Mouse (Mus musculus) MEL (cell line): ENCODE results near the gene Gm26602. TPM values are rescaled to one million over a fixed set of nuclear protein-coding genes. Genes with fewer than 3 reads are reported as not detected.

Experiments
- DNase-seq: peaks from one replicate; pipeline ENCODE4 v3.0.0; 2011; ENCODE audit warnings: low read depth, low spot score
- H3K27ac ChIP-seq: 2 replicates; pipeline ENCODE4 v1.5.1; 2012; ENCODE audit warnings: low read depth, mild to moderate bottlenecking, control low read depth, low read length, moderate library complexity; ENCODE audit not compliant: control insufficient read depth
- H3K27me3 ChIP-seq, 2 experiments: fragments of 150-350 bp in 1 of 2; sonication (generic) in 1 of 2; 2 replicates each; pipeline ENCODE4 v1.6.1; 2012; ENCODE audit warnings: low read length in 2 of 2, mild to moderate bottlenecking in 2 of 2, improper control_type of control experiment in 1 of 2, moderate library complexity in 1 of 2; ENCODE audit not compliant: insufficient read depth in 2 of 2, control insufficient read depth in 1 of 2
- H3K36me3 ChIP-seq, 2 experiments: 2 replicates each; pipeline ENCODE4 v1.6.1; 2012 to 2014; ENCODE audit warnings: low read length in 2 of 2, improper control_type of control experiment in 1 of 2, inconsistent platforms in 1 of 2, mild to moderate bottlenecking in 1 of 2; ENCODE audit not compliant: insufficient read depth in 2 of 2, control insufficient read depth in 1 of 2
- H3K4me1 ChIP-seq, 2 experiments: fragments of 150-350 bp in 1 of 2; sonication (generic) in 1 of 2; 2 replicates each; pipeline ENCODE4 v1.6.1; 2012; ENCODE audit warnings: low read length in 2 of 2, improper control_type of control experiment in 1 of 2, mild to moderate bottlenecking in 1 of 2; ENCODE audit not compliant: insufficient read depth in 2 of 2, control insufficient read depth in 1 of 2
- H3K4me3 ChIP-seq, 2 experiments: fragments of 150-350 bp in 1 of 2; sonication (generic) in 1 of 2; 2 replicates each; pipeline ENCODE4 v1.5.1; 2012; ENCODE audit warnings: low read depth in 2 of 2, low read length in 2 of 2, mild to moderate bottlenecking in 2 of 2, moderate library complexity in 2 of 2, control low read depth in 1 of 2, improper control_type of control experiment in 1 of 2; ENCODE audit not compliant: control insufficient read depth in 1 of 2, insufficient read depth in 1 of 2
- H3K79me2 ChIP-seq: 2 replicates; pipeline ENCODE4 v1.6.1; 2012; ENCODE audit warnings: mild to moderate bottlenecking, low read length, moderate library complexity; ENCODE audit not compliant: control insufficient read depth, poor library complexity, insufficient read depth
- H3K9ac ChIP-seq: 2 replicates; pipeline ENCODE4 v1.6.1; 2012; ENCODE audit warnings: low read depth, mild to moderate bottlenecking, control low read depth, low read length, moderate library complexity; ENCODE audit not compliant: control insufficient read depth, poor library complexity, severe bottlenecking
- H3K9me3 ChIP-seq: fragments of 150-350 bp; sonication (generic); replicated peaks from 2 replicates; pipeline ENCODE4 v1.6.1; 2012; ENCODE audit warnings: mild to moderate bottlenecking, low read length, improper control_type of control experiment, moderate library complexity; ENCODE audit not compliant: insufficient read depth
- BHLHE40 ChIP-seq: IDR thresholded peaks from 2 replicates; pipeline ENCODE4 v1.6.1; 2012; ENCODE audit warnings: low read depth, mild to moderate bottlenecking, inconsistent platforms, low read length, improper control_type of control experiment, borderline replicate concordance
- CTCF ChIP-seq, 3 experiments: IDR thresholded peaks in 2 of 3; conservative IDR thresholded peaks in 1 of 3; 2 replicates each; pipeline ENCODE4 v1.5.1; 2011 to 2012; ENCODE audit warnings: low read length in 3 of 3, low read depth in 2 of 3, mild to moderate bottlenecking in 2 of 3, improper control_type of control experiment in 1 of 3, inconsistent platforms in 1 of 3, mixed read lengths in 1 of 3, moderate library complexity in 1 of 3; ENCODE audit not compliant: control insufficient read depth in 1 of 3, insufficient read depth in 1 of 3, poor library complexity in 1 of 3, severe bottlenecking in 1 of 3
- ELF1 ChIP-seq: IDR thresholded peaks from 2 replicates; pipeline ENCODE4 v1.6.1; 2014; ENCODE audit warnings: low read depth, mild to moderate bottlenecking, inconsistent platforms, low read length, improper control_type of control experiment, moderate library complexity
- ETS1 ChIP-seq: IDR thresholded peaks from 2 replicates; pipeline ENCODE4 v1.6.1; 2012; ENCODE audit warnings: low read depth, mild to moderate bottlenecking, inconsistent platforms, low read length, improper control_type of control experiment, moderate library complexity
- GABPA ChIP-seq: IDR thresholded peaks from 2 replicates; pipeline ENCODE4 v1.6.1; 2012; ENCODE audit warnings: low read depth, mild to moderate bottlenecking, inconsistent platforms, low read length, improper control_type of control experiment, moderate library complexity
- GATA1 ChIP-seq: IDR thresholded peaks from 2 replicates; pipeline ENCODE4 v1.6.1; 2011; ENCODE audit warnings: low read depth, low read length, improper control_type of control experiment
- HCFC1 ChIP-seq: IDR thresholded peaks from 2 replicates; pipeline ENCODE4 v1.6.1; 2012; ENCODE audit warnings: low read depth, mild to moderate bottlenecking, inconsistent platforms, low read length, improper control_type of control experiment, moderate library complexity
- MAFK ChIP-seq: IDR thresholded peaks from 2 replicates; pipeline ENCODE4 v1.6.1; 2011; ENCODE audit warnings: low read depth, mild to moderate bottlenecking, low read length, improper control_type of control experiment, borderline replicate concordance
- MAZ ChIP-seq: IDR thresholded peaks from 2 replicates; pipeline ENCODE4 v1.6.1; 2012; ENCODE audit warnings: low read depth, mild to moderate bottlenecking, inconsistent platforms, low read length, improper control_type of control experiment
- MEF2A ChIP-seq: IDR thresholded peaks from 2 replicates; pipeline ENCODE4 v1.6.1; 2014; ENCODE audit warnings: low read depth, mild to moderate bottlenecking, inconsistent platforms, low read length, improper control_type of control experiment; ENCODE audit not compliant: poor library complexity, insufficient replicate concordance, severe bottlenecking; ENCODE audit errors: extremely low read depth
- MYB ChIP-seq: IDR thresholded peaks from 2 replicates; pipeline ENCODE4 v1.6.1; 2011; ENCODE audit warnings: mild to moderate bottlenecking, low read depth, low read length, improper control_type of control experiment
- POLR2A ChIP-seq, 2 experiments: IDR thresholded peaks; 2 replicates each; pipeline ENCODE4 v1.6.1; 2011 to 2012; ENCODE audit warnings: low read length in 2 of 2, mild to moderate bottlenecking in 2 of 2, control low read depth in 1 of 2, improper control_type of control experiment in 1 of 2, low read depth in 1 of 2, moderate library complexity in 1 of 2; ENCODE audit not compliant: control insufficient read depth in 1 of 2, insufficient read depth in 1 of 2, poor library complexity in 1 of 2
- POLR2AphosphoS2 ChIP-seq: IDR thresholded peaks from 2 replicates; pipeline ENCODE4 v1.6.1; 2011; ENCODE audit warnings: low read length, improper control_type of control experiment
- RAD21 ChIP-seq: IDR thresholded peaks from 2 replicates; pipeline ENCODE4 v1.6.1; 2011; ENCODE audit warnings: mild to moderate bottlenecking, low read depth, low read length, improper control_type of control experiment
- SIN3A ChIP-seq: IDR thresholded peaks from 2 replicates; pipeline ENCODE4 v1.6.1; 2012; ENCODE audit warnings: low read length, improper control_type of control experiment, inconsistent platforms
- TBP ChIP-seq: IDR thresholded peaks from 2 replicates; pipeline ENCODE4 v1.8.0; 2011; ENCODE audit warnings: low read depth, low read length, improper control_type of control experiment
- TCF12 ChIP-seq: IDR thresholded peaks from 2 replicates; pipeline ENCODE4 v1.6.1; 2014; ENCODE audit warnings: low read depth, mild to moderate bottlenecking, inconsistent platforms, low read length, improper control_type of control experiment, moderate library complexity
- ZC3H11A ChIP-seq: IDR thresholded peaks from 2 replicates; pipeline ENCODE4 v1.6.1; 2012; ENCODE audit warnings: low read depth, mild to moderate bottlenecking, inconsistent platforms, low read length, improper control_type of control experiment
- ZNF384 ChIP-seq: IDR thresholded peaks from 2 replicates; pipeline ENCODE4 v1.6.1; 2012; ENCODE audit warnings: low read depth, mild to moderate bottlenecking, inconsistent platforms, low read length, improper control_type of control experiment
- polyA plus RNA-seq, 2 experiments: library from polyadenylated mRNA; stranded (reverse) in 1 of 2; unstranded in 1 of 2; fragments of >175 nt in 1 of 2; fragments of >200 nt in 1 of 2; gene quantifications; 2 replicates each; pipeline versions ENCODE4 v1.2.1 to v1.2.4; 2012; ENCODE audit warnings: low replicate concordance in 2 of 2, low read depth in 1 of 2; ENCODE audit not compliant: insufficient read length in 2 of 2, insufficient read depth in 1 of 2, missing spikeins in 1 of 2
- total RNA-seq: library from RNA; depleted of rRNA; stranded (reverse); fragments of 300-350 nt; gene quantifications from 2 replicates; pipeline ENCODE4 v1.2.3, GENCODE M21; 2012

The Gm26602 gene
- total and polyA plus RNA-seq, 3 experiments = 4.5 to 10.2 TPM; not detected in 1

DNA sequence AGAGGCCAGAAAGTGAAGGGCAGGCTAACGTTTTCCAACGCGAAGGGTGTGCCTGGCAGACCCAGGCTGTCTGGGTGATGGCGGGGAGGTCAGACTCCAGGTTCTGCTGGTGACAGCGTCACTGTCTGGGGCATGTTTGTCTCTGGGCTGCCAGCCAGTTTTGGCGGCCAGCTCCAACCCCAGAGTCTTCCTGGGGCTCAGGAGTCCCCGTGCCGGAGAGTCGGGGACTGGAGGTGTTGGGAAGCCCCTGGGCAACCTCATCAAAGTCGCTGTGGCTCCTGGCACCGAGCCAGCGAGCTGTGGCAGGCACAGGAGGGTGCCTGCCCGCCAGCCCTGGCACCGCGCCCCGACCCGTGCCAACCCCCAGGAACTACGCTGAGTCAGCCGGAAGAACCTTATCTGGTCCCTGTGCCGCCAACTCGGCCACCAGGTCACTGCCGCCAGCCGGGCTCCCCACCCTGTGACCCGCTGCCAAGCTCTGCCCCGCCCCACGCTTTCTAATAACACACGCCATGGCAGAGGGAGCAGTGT is 26.3 kb downstream of the Gm26602 start:
- no peaks in the 10 kb centered on the region; a peak in 1 of 4 replicates for H3K36me3 ChIP-seq
- no peaks in the 10 kb centered on the region for H3K27me3 ChIP-seq
- no peak overlapping the region for H3K9ac ChIP-seq
- no peak overlapping the region for H3K4me3 ChIP-seq
- H3K79me2 ChIP-seq = no peaks in the 10 kb centered on the region
- no peaks in the 10 kb centered on the region for H3K9me3 ChIP-seq
- TF ChIP-seq ETS1 = 0 out of 2 replicates have a peak, but pooled peaks have one; percentile 5
- TF ChIP-seq BHLHE40 = peak; percentile 51; the same call in 1 of the 2 replicates
- TF ChIP-seq GABPA = no peak
- TF ChIP-seq, all 39 proteins: peak for 2
- Histone ChIP-seq H3K27ac (no peak overlapping the region), H3K4me1 (0 out of 4 replicates have a peak, but pooled peaks cover 0 to 4% of the 10 kb centered on the region in 2 experiments)
- no peak for DNase-seq

DNA sequence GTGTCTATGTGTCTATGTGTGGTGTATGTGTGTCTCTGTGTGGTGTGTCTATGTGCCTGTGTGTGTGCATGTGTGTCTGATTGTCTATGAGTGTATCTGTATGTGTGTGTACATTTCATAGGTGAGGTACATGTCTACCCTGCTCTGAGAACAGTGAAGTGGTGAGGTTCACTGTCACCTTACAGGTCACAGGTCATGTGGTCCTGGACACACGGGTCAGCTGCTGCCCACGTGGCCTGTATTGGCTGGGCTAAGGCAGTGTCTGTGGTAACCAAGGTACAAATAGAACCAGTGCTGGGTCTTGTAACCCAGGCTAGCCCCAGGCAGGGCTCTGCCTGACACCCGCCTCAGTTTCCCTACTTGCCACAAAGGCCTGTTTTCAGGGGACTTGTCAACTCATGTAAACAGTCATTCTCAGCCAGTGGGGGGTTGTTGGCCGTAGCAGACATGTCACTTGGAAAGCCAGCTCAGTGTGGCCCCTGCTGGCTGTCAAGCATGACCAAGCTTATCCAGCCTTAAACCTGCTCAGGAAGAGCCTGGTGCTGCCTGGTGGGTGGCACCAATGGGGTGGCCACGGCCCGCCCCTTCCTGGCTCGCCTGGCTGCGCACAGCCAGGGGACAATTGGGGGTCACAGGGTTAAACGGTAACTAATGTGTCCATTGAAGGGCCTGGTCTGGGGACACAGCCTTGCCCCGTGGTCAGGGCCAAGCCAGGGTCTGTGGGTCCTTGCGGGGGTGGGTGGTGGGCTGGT is 27.3 kb downstream of the Gm26602 start:
- H3K79me2 ChIP-seq = no peaks in the 10 kb centered on the region
- no peak for DNase-seq
- H3K27me3 ChIP-seq = no peaks in the 10 kb centered on the region
- no peak overlapping the region for H3K4me3 ChIP-seq
- no peaks in the 10 kb centered on the region for H3K9me3 ChIP-seq
- H3K27ac ChIP-seq = no peak overlapping the region
- no peak overlapping the region for H3K9ac ChIP-seq
- H3K36me3 ChIP-seq = no peaks in the 10 kb centered on the region; a peak in 1 of 4 replicates
- 0 out of 4 replicates have a peak, but pooled peaks cover 0 to 4% of the 10 kb centered on the region in 2 experiments for H3K4me1 ChIP-seq
- TF ChIP-seq RAD21 (no peak), TCF12 (no peak), ELF1 (no peak), TBP (no peak), CTCF (IDR thresholded peaks at IDR 0.05 in 2 of 3, conservative IDR thresholded peaks at IDR 0.05 in 1 of 3; ENCODE audit: control insufficient read depth in 1 of 3, insufficient read depth in 1 of 3, low read depth in 2 of 3, low read length in 3 of 3, poor library complexity in 1 of 3, severe bottlenecking in 1 of 3) (no peak), POLR2A (IDR thresholded peaks at IDR 0.05; ENCODE audit: control insufficient read depth in 1 of 2, insufficient read depth in 1 of 2, low read depth in 1 of 2, low read length in 2 of 2, poor library complexity in 1 of 2) (no peak), MAFK (no peak), GABPA (no peak), ZC3H11A (no peak), POLR2AphosphoS2 (no peak), MYB (no peak), MEF2A (no peak), HCFC1 (no peak), SIN3A (no peak), MAZ (no peak), GATA1 (no peak), ZNF384 (no peak), BHLHE40 (no peak)
- TF ChIP-seq, all 39 proteins: peak for 0
